Mouse (Mus musculus): ENCODE data around the gene 1700020D05Rik. TPM values are rescaled to one million over a fixed set of nuclear protein-coding genes. Genes with fewer than 3 reads are reported as not detected.

The 1700020D05Rik gene
- total and polyA plus RNA-seq, 3 experiments = 0.70 to 0.89 (median 0.82) TPM

DNA sequence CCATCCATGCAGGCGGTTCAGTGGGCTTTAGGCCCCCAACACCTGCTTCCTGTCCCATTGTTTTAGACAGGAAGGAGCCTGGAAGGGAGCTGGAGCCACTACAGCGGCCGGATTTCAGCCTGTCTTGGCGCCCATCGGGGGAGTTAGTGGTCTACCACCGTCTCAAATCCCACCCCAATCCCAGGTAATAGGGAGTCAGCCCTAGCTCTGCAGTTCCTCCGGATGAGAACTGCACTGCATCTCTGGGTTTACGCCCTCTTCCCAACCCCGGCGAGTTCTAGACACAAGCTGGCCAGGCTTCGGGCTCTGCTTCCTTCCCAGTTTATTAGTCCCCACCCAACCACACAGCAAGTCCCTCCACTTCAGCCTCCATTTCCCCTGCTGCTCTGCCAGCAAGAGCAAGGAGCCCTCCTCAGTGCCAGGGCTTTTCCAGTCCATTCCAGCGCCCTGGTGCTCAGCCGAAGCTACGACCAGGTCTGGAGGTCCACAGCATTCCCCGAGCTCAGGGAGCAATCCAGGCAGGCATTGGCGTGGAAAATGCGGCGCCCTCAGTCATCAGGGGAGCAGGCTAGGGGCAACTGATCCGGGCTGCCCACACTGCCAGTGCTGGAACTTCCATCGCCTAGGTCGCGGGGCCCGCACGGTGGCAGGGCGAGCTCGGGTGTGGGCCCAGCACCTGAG is 47.2 kb downstream of the 1700020D05Rik start:
- Histone ChIP-seq H3K36me3 (ENCODE audit: control insufficient read depth, insufficient read depth, low read length) (peaks cover 12% of the 10 kb centered on the region), H3K9ac (ENCODE audit: low read depth, low read length) (peak overlapping the region; percentile 97), H3K79me2 (replicated peaks; ENCODE audit: control insufficient read depth, insufficient read depth, low read length) (peaks cover 6% of the 10 kb centered on the region), H3K27me3 (ENCODE audit: control insufficient read depth, insufficient read depth, low read length) (no peaks in the 10 kb centered on the region), H3K27ac (peak overlapping the region; percentile 99), H3K4me3 (peak overlapping the region; percentile 64), H3K4me1 (ENCODE audit: control insufficient read depth, insufficient read depth, low read length) (peaks cover 7% of the 10 kb centered on the region)
- TF ChIP-seq EP300 (IDR thresholded peaks at IDR 0.05; ENCODE audit: insufficient read depth, low read depth, low read length) (peak; percentile 78; the same call in 1 of the 2 replicates), POLR2A (IDR thresholded peaks at IDR 0.05; ENCODE audit: insufficient read depth, low read depth, low read length) (peak; percentile 74), CTCF (IDR thresholded peaks at IDR 0.05) (no peak)
- WGBS = 7% methylated on average over 26 of the region's 26 CpGs
- peak; percentile 70 to 74 for DNase-seq
- intact Hi-C loops (cut with DNase I) = loop anchor here (1.0 kb wide), 1 partner anchor 90 kb away; the partner anchor contains the start of gene Eif1ad

DNA sequence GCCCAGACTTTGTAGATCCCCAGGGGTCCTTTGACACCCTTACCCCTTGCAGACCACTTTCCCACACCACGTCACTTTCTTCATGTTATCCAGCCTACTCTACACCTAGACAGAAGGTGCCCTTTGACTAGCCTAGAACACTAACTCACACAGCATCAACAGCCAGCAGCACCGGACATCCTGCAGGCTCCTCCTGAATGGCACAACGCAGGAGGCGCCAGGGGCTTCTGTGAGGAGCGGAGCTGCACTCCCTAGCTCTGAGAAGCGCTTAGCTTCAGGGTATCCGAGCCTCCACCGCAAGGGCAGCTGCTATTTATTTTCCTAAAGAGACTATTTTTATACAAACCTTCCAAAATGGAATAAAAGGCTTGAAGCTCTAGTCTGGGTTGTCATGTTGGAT is 48.0 kb downstream of the 1700020D05Rik start:
- Histone ChIP-seq H3K4me3 (peak overlapping the region; percentile 64), H3K27ac (peak overlapping the region; percentile 99), H3K79me2 (replicated peaks; ENCODE audit: control insufficient read depth, insufficient read depth, low read length) (peaks cover 6% of the 10 kb centered on the region), H3K9ac (ENCODE audit: low read depth, low read length) (peak overlapping the region; percentile 97), H3K36me3 (ENCODE audit: control insufficient read depth, insufficient read depth, low read length) (peaks cover 12% of the 10 kb centered on the region), H3K27me3 (ENCODE audit: control insufficient read depth, insufficient read depth, low read length) (no peaks in the 10 kb centered on the region), H3K4me1 (ENCODE audit: control insufficient read depth, insufficient read depth, low read length) (peaks cover 6% of the 10 kb centered on the region)
- no peak for TF ChIP-seq CTCF (IDR thresholded peaks at IDR 0.05)
- TF ChIP-seq EP300 (IDR thresholded peaks at IDR 0.05; ENCODE audit: insufficient read depth, low read depth, low read length) = no peak
- TF ChIP-seq POLR2A (IDR thresholded peaks at IDR 0.05; ENCODE audit: insufficient read depth, low read depth, low read length) = no peak
- WGBS = 42% methylated on average over 8 of the region's 8 CpGs
- no peak for DNase-seq
- intact Hi-C loops (cut with DNase I) = loop anchor here (2.0 kb wide), 1 partner anchor 23 kb away; no protein-coding TSS in a partner anchor

DNA sequence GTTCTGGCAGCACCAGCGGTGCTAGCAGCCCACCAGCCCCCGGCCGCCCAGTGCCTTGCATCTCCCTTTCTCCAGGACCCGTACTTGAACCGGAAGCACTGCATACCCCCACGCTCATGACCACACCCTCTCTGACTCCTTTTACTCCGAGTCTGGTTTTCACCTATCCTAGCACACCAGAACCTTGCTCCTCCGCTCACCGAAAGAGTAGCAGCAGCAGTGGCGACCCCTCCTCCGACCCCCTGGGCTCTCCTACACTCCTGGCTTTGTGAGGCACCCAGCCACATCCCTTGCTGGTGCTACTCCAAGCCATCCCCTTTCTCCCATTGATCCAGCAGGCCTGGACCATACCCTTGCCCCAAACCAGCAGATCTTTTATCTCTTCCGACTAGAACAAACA is 48.5 kb downstream of the 1700020D05Rik start:
- H3K27ac ChIP-seq = peak overlapping the region; percentile 99
- H3K4me3 ChIP-seq = peak overlapping the region; percentile 64
- H3K79me2 ChIP-seq (replicated peaks; ENCODE audit: control insufficient read depth, insufficient read depth, low read length) = peaks cover 6% of the 10 kb centered on the region
- intact Hi-C loops (cut with DNase I) = loop anchor here (2.0 kb wide), 1 partner anchor 22 kb away; no protein-coding TSS in a partner anchor
- H3K36me3 ChIP-seq (ENCODE audit: control insufficient read depth, insufficient read depth, low read length) = peaks cover 12% of the 10 kb centered on the region
- peaks cover 6% of the 10 kb centered on the region for H3K4me1 ChIP-seq (ENCODE audit: control insufficient read depth, insufficient read depth, low read length)
- no peaks in the 10 kb centered on the region for H3K27me3 ChIP-seq (ENCODE audit: control insufficient read depth, insufficient read depth, low read length)
- DNase-seq = no peak
- TF ChIP-seq CTCF (IDR thresholded peaks at IDR 0.05) = no peak
- no peak for TF ChIP-seq POLR2A (IDR thresholded peaks at IDR 0.05; ENCODE audit: insufficient read depth, low read depth, low read length)
- TF ChIP-seq EP300 (IDR thresholded peaks at IDR 0.05; ENCODE audit: insufficient read depth, low read depth, low read length) = no peak
- WGBS = 65% methylated on average over 12 of the region's 12 CpGs
- peak overlapping the region; percentile 7; the same call in 1 of the 2 replicates for H3K9ac ChIP-seq (ENCODE audit: low read depth, low read length)

Other genes with a start within 250 kb of the 1700020D05Rik start
Only the 30 nearest of the 31 such genes appear.
- gene Pacs1, start 230.7 kb downstream of the 1700020D05Rik start, total RNA-seq (2021) = 10 to 100 TPM; 20.8 to 21.6 TPM
- gene Pacs1, start 230.7 kb downstream of the 1700020D05Rik start, polyA plus RNA-seq (2012; rRNA removed) = 25.7 and 28.5 TPM in 2 replicates
- gene Sf3b2, start 208.3 kb downstream of the 1700020D05Rik start, total RNA-seq (2021) = 100 to 1,000 TPM; 103 to 121 TPM
- 83.1 and 94.5 TPM in 2 replicates for gene Sf3b2, start 208.3 kb downstream of the 1700020D05Rik start, polyA plus RNA-seq (2012; rRNA removed)
- gene Gal3st3, start 205.5 kb downstream of the 1700020D05Rik start, total RNA-seq (2021) = 10 to 100 TPM; 27.2 to 29.9 TPM
- gene Gal3st3, start 205.5 kb downstream of the 1700020D05Rik start, polyA plus RNA-seq (2012; rRNA removed) = 35.5 and 36.1 TPM in 2 replicates
- gene Catsper1, start 168.0 kb downstream of the 1700020D05Rik start, total RNA-seq (2021) = not detected
- 0.16 TPM in 1 of 2 replicates, not detected in the other for gene Catsper1, start 168.0 kb downstream of the 1700020D05Rik start, polyA plus RNA-seq (2012; rRNA removed)
- 10 to 100 TPM; 10.9 to 16.8 TPM for gene Cst6, start 154.2 kb downstream of the 1700020D05Rik start, total RNA-seq (2021)
- 5.7 and 10.4 TPM in 2 replicates for gene Cst6, start 154.2 kb downstream of the 1700020D05Rik start, polyA plus RNA-seq (2012; rRNA removed)
- gene Eif1ad, start 137.0 kb downstream of the 1700020D05Rik start, total RNA-seq (2021) = 10 to 100 TPM; 16.3 to 19.5 TPM
- 18.5 and 28.1 TPM in 2 replicates for gene Eif1ad, start 137.0 kb downstream of the 1700020D05Rik start, polyA plus RNA-seq (2012; rRNA removed)
- gene Banf1, start 136.6 kb downstream of the 1700020D05Rik start, total RNA-seq (2021) = 100 to 1,000 TPM; 113 to 133 TPM
- 148 and 173 TPM in 2 replicates for gene Banf1, start 136.6 kb downstream of the 1700020D05Rik start, polyA plus RNA-seq (2012; rRNA removed)
- 10 to 100 TPM; 47.3 to 51.8 TPM for gene Sart1, start 115.1 kb downstream of the 1700020D05Rik start, total RNA-seq (2021)
- gene Sart1, start 115.1 kb downstream of the 1700020D05Rik start, polyA plus RNA-seq (2012; rRNA removed) = 10.6 and 22.1 TPM in 2 replicates
- under 1 TPM; 0.39 to 0.52 TPM for gene Tsga10ip, start 101.3 kb downstream of the 1700020D05Rik start, total RNA-seq (2021)
- 0.08 TPM in 1 of 2 replicates, not detected in the other for gene Tsga10ip, start 101.3 kb downstream of the 1700020D05Rik start, polyA plus RNA-seq (2012; rRNA removed)
- 100 to 1,000 TPM; 278 to 344 TPM for gene Drap1, start 78.8 kb downstream of the 1700020D05Rik start, total RNA-seq (2021)
- 175 and 189 TPM in 2 replicates for gene Drap1, start 78.8 kb downstream of the 1700020D05Rik start, polyA plus RNA-seq (2012; rRNA removed)
- 10 to 100 TPM; 32.9 TPM for gene AI837181, start 78.6 kb downstream of the 1700020D05Rik start, total RNA-seq (2021)
- 55.4 and 59.5 TPM in 2 replicates for gene AI837181, start 78.6 kb downstream of the 1700020D05Rik start, polyA plus RNA-seq (2012; rRNA removed)
- not detected for gene Fosl1, start 56.2 kb downstream of the 1700020D05Rik start, total RNA-seq (2021)
- 0.12 TPM in 1 of 2 replicates, not detected in the other for gene Fosl1, start 56.2 kb downstream of the 1700020D05Rik start, polyA plus RNA-seq (2012; rRNA removed)
- 1 to 10 TPM; 6.3 to 9.7 TPM for gene Ccdc85b, start 45.9 kb downstream of the 1700020D05Rik start, total RNA-seq (2021)
- 5.9 and 6.1 TPM in 2 replicates for gene Ccdc85b, start 45.9 kb downstream of the 1700020D05Rik start, polyA plus RNA-seq (2012; rRNA removed)
- 10 to 100 TPM; 47.1 to 52.9 TPM for gene Fibp, start 43.2 kb downstream of the 1700020D05Rik start, total RNA-seq (2021)
- 85.6 and 88.3 TPM in 2 replicates for gene Fibp, start 43.2 kb downstream of the 1700020D05Rik start, polyA plus RNA-seq (2012; rRNA removed)
- under 1 TPM; 0.32 to 0.42 TPM for gene Ctsw, start 35.3 kb downstream of the 1700020D05Rik start, total RNA-seq (2021)
- 0.67 and 2.0 TPM in 2 replicates for gene Ctsw, start 35.3 kb downstream of the 1700020D05Rik start, polyA plus RNA-seq (2012; rRNA removed)
- gene Efemp2, start 29.8 kb downstream of the 1700020D05Rik start, total RNA-seq (2021) = 10 to 100 TPM in 1 of 2 experiments, 1 to 10 TPM in 1; 8.2 to 10.3 TPM
- gene Efemp2, start 29.8 kb downstream of the 1700020D05Rik start, polyA plus RNA-seq (2012; rRNA removed) = 33.6 and 36.3 TPM in 2 replicates
- 10 to 100 TPM; 18.6 to 21.6 TPM for gene Mus81, start 15.4 kb downstream of the 1700020D05Rik start, total RNA-seq (2021)
- gene Mus81, start 15.4 kb downstream of the 1700020D05Rik start, polyA plus RNA-seq (2012; rRNA removed) = 36.4 and 38.6 TPM in 2 replicates
- 100 to 1,000 TPM; 169 to 194 TPM for gene Cfl1, start 13.3 kb downstream of the 1700020D05Rik start, total RNA-seq (2021)
- 160 and 206 TPM in 2 replicates for gene Cfl1, start 13.3 kb downstream of the 1700020D05Rik start, polyA plus RNA-seq (2012; rRNA removed)
- gene Snx32, start 6.8 kb upstream of the 1700020D05Rik start, total RNA-seq (2021) = 1 to 10 TPM; 3.9 to 5.2 TPM
- 11.4 and 13.0 TPM in 2 replicates for gene Snx32, start 6.8 kb upstream of the 1700020D05Rik start, polyA plus RNA-seq (2012; rRNA removed)
- not detected for gene Ovol1, start 56.9 kb upstream of the 1700020D05Rik start, total RNA-seq (2021)
- gene Ovol1, start 56.9 kb upstream of the 1700020D05Rik start, polyA plus RNA-seq (2012; rRNA removed) = 0.04 TPM in 1 of 2 replicates, not detected in the other
- 1 to 10 TPM; 3.0 to 3.3 TPM for gene Ap5b1, start 64.2 kb upstream of the 1700020D05Rik start, total RNA-seq (2021)
- gene Ap5b1, start 64.2 kb upstream of the 1700020D05Rik start, polyA plus RNA-seq (2012; rRNA removed) = 3.0 and 3.1 TPM in 2 replicates
- gene Rnaseh2c, start 98.1 kb upstream of the 1700020D05Rik start, total RNA-seq (2021) = 10 to 100 TPM; 50.2 to 58.6 TPM
- 18.7 and 37.1 TPM in 2 replicates for gene Rnaseh2c, start 98.1 kb upstream of the 1700020D05Rik start, polyA plus RNA-seq (2012; rRNA removed)
- gene Kat5, start 106.5 kb upstream of the 1700020D05Rik start, total RNA-seq (2021) = 10 to 100 TPM; 27.0 to 27.5 TPM
- gene Kat5, start 106.5 kb upstream of the 1700020D05Rik start, polyA plus RNA-seq (2012; rRNA removed) = 36.1 and 56.9 TPM in 2 replicates
- 10 to 100 TPM; 26.8 to 32.5 TPM for gene Rela, start 133.7 kb upstream of the 1700020D05Rik start, total RNA-seq (2021)
- 39.8 and 57.2 TPM in 2 replicates for gene Rela, start 133.7 kb upstream of the 1700020D05Rik start, polyA plus RNA-seq (2012; rRNA removed)
- 10 to 100 TPM; 19.9 to 23.5 TPM for gene Sipa1, start 159.9 kb upstream of the 1700020D05Rik start, total RNA-seq (2021)
- 37.7 and 39.9 TPM in 2 replicates for gene Sipa1, start 159.9 kb upstream of the 1700020D05Rik start, polyA plus RNA-seq (2012; rRNA removed)
- 10 to 100 TPM; 20.8 to 23.2 TPM for gene Map3k11, start 185.0 kb upstream of the 1700020D05Rik start, total RNA-seq (2021)
- 31.5 and 31.9 TPM in 2 replicates for gene Map3k11, start 185.0 kb upstream of the 1700020D05Rik start, polyA plus RNA-seq (2012; rRNA removed)
- 10 to 100 TPM; 17.5 to 18.6 TPM for gene Pcnx3, start 185.1 kb upstream of the 1700020D05Rik start, total RNA-seq (2021)
- gene Pcnx3, start 185.1 kb upstream of the 1700020D05Rik start, polyA plus RNA-seq (2012; rRNA removed) = 33.6 and 40.1 TPM in 2 replicates
- not detected for gene Kcnk7, start 200.6 kb upstream of the 1700020D05Rik start, total RNA-seq (2021)
- gene Kcnk7, start 200.6 kb upstream of the 1700020D05Rik start, polyA plus RNA-seq (2012; rRNA removed) = not detected in 2 replicates
- gene Ehbp1l1, start 222.5 kb upstream of the 1700020D05Rik start, total RNA-seq (2021) = 100 to 1,000 TPM; 128 to 137 TPM
- 100 and 121 TPM in 2 replicates for gene Ehbp1l1, start 222.5 kb upstream of the 1700020D05Rik start, polyA plus RNA-seq (2012; rRNA removed)
- gene Fam89b, start 225.9 kb upstream of the 1700020D05Rik start, total RNA-seq (2021) = 10 to 100 TPM; 24.2 to 26.3 TPM
- gene Fam89b, start 225.9 kb upstream of the 1700020D05Rik start, polyA plus RNA-seq (2012; rRNA removed) = 75.7 and 80.7 TPM in 2 replicates

All from heart, adult 2 months (tissue).